Mouse (Mus musculus): ENCODE measurements around the gene Susd1. TPM values are rescaled to one million over a fixed set of nuclear protein-coding genes. Genes with fewer than 3 reads are reported as not detected.

The Susd1 gene
- polyA plus RNA-seq, 1 experiment from 2014 or later = 3.6 TPM

DNA sequence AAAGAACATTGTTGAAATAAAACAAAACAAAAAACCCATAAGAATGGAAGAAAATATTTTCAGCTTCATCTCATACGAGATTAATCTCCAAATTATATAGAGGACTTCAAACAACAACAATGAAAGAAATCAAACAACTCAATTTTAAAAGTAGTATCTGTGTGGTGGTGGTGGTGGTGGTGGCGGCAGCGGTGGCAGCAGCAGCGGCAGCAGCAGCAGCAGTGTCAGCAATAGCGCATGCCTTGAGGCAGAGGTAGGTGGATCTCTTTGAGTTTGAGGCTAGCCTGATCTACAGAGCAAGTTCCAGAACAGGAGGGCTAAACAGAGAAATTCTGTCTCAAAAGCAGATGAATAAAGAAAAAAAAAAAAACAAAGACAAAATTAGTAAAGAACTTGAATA lies 110.4 kb downstream of the Susd1 start:
- no peak overlapping the region for H3K4me3 ChIP-seq (ENCODE audit: control insufficient read depth in 1 of 2, insufficient read depth in 1 of 2, low read depth in 1 of 2, low read length in 2 of 2)
- no peaks in the 10 kb centered on the region for H3K27me3 ChIP-seq (ENCODE audit: control insufficient read depth, insufficient read depth, low read length)
- no peak overlapping the region for H3K27ac ChIP-seq (replicated peaks in 1 of 2; ENCODE audit: control insufficient read depth in 1 of 2, insufficient read depth in 1 of 2, low read depth in 2 of 2, low read length in 2 of 2)
- H3K36me3 ChIP-seq (ENCODE audit: control insufficient read depth, insufficient read depth, low read length) = no peaks in the 10 kb centered on the region
- H3K4me1 ChIP-seq (ENCODE audit: control insufficient read depth in 2 of 2, insufficient read depth in 2 of 2, low read length in 2 of 2) = peaks cover 22 to 32% of the 10 kb centered on the region in 2 experiments
- no peak overlapping the region for H3K4me2 ChIP-seq (ENCODE audit: low read length)
- no peak overlapping the region for H3K9ac ChIP-seq (ENCODE audit: low read length)
- 94% methylated on average over 5 of the region's 5 CpGs for WGBS
- H3K9me3 ChIP-seq (ENCODE audit: control insufficient read depth, low read length) = no peaks in the 10 kb centered on the region
- no peak for ATAC-seq (ENCODE audit: insufficient number of reproducible peaks, insufficient read depth, low FRiP score, low read depth)

DNA sequence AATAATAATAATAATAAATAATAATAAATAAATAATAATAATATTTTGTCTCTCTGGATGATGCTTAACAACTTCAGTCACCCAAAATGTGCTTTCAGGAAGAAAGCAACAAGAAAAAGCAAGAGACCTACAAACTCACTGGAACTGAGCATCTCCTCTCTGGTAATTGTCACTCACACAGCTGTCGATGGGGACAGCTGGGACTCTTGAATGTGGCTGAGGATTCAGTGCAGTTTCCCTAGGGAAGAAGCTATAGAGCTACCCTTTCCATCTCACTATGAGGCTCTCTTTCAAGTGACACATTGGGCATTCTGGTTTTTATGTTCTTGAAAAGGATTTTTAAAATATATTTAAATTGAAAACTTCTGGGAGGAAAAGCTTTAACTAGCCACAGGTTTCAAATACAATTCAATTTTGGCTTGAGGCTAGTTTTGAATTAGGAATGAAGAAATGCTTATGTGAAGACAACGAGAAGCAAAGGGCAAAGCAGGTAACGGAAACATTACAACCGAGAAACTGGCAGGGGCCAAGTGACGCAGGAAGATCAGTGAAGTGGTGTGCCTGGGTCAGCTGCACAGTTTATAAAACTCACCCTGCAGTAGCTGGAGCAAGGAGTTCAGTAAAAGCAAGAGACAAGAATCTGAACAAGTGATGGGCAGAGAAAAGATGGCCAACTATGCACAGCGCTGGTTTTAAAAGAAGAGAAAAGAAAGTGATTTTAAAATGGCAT lies 112.2 kb downstream of the Susd1 start:
- Histone ChIP-seq H3K9me3 (ENCODE audit: control insufficient read depth, low read length) (no peaks in the 10 kb centered on the region), H3K4me3 (ENCODE audit: control insufficient read depth in 1 of 2, insufficient read depth in 1 of 2, low read depth in 1 of 2, low read length in 2 of 2) (no peak overlapping the region), H3K4me1 (ENCODE audit: control insufficient read depth in 2 of 2, insufficient read depth in 2 of 2, low read length in 2 of 2) (peaks cover 18 to 23% of the 10 kb centered on the region in 2 experiments), H3K27me3 (ENCODE audit: control insufficient read depth, insufficient read depth, low read length) (no peaks in the 10 kb centered on the region), H3K36me3 (ENCODE audit: control insufficient read depth, insufficient read depth, low read length) (no peaks in the 10 kb centered on the region), H3K27ac (replicated peaks in 1 of 2; ENCODE audit: control insufficient read depth in 1 of 2, insufficient read depth in 1 of 2, low read depth in 2 of 2, low read length in 2 of 2) (no peak overlapping the region), H3K4me2 (ENCODE audit: low read length) (no peak overlapping the region), H3K9ac (ENCODE audit: low read length) (no peak overlapping the region)
- no peak for ATAC-seq (ENCODE audit: insufficient number of reproducible peaks, insufficient read depth, low FRiP score, low read depth)
- 74% methylated on average over 6 of the region's 6 CpGs for WGBS

DNA sequence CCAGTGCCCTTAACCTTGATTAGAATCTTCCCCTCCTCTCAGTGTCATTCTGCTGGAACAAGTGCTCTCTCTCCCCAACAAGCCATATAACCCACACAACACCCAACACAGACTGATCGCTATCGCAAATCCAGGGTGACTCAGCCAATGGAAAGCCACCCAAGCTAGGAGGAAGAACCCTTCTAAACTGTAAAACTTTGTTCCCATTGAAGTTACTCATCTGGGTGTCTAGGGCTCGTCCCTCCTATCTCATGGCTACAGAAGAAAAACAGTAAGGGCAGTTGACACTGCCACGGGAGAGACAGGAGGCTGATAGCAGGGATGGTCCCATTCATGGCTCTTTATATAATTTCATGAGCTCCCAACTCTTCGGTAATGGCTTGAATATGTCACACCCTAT lies 114.1 kb downstream of the Susd1 start:
- no peaks in the 10 kb centered on the region for H3K27me3 ChIP-seq (ENCODE audit: control insufficient read depth, insufficient read depth, low read length)
- H3K4me1 ChIP-seq (ENCODE audit: control insufficient read depth in 2 of 2, insufficient read depth in 2 of 2, low read length in 2 of 2) = peaks cover 9 to 15% of the 10 kb centered on the region in 2 experiments
- no peaks in the 10 kb centered on the region for H3K36me3 ChIP-seq (ENCODE audit: control insufficient read depth, insufficient read depth, low read length)
- H3K4me3 ChIP-seq (ENCODE audit: control insufficient read depth in 1 of 2, insufficient read depth in 1 of 2, low read depth in 1 of 2, low read length in 2 of 2) = no peak overlapping the region
- WGBS = 73% methylated on average over 5 of the region's 5 CpGs
- ATAC-seq (ENCODE audit: insufficient number of reproducible peaks, insufficient read depth, low FRiP score, low read depth) = no peak
- H3K9ac ChIP-seq (ENCODE audit: low read length) = no peak overlapping the region
- no peak overlapping the region for H3K27ac ChIP-seq (replicated peaks in 1 of 2; ENCODE audit: control insufficient read depth in 1 of 2, insufficient read depth in 1 of 2, low read depth in 2 of 2, low read length in 2 of 2)
- H3K9me3 ChIP-seq (ENCODE audit: control insufficient read depth, low read length) = no peaks in the 10 kb centered on the region
- no peak overlapping the region for H3K4me2 ChIP-seq (ENCODE audit: low read length)

DNA sequence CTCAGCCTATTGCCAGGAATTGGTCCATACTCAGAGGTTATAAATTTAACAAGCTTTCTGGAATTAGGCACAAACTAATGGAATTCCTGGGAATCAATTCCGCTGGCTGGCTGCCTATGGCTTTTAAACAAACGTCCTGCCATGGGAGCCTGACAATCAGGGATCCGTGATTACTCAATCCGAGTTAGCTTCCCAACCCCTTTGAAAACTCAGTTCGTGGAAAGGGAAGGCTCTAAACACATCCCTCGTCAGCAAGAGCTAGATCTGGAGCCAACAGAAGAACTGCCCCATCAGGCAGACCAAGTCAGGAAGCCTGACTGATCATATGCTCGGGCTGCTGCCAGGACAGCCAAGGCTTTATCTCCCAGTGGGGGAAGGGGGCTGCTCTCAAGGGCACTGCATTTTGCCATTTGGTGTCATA lies 115.2 kb downstream of the Susd1 start:
- no peaks in the 10 kb centered on the region for H3K27me3 ChIP-seq (ENCODE audit: control insufficient read depth, insufficient read depth, low read length)
- H3K9ac ChIP-seq (ENCODE audit: low read length) = no peak overlapping the region
- H3K36me3 ChIP-seq (ENCODE audit: control insufficient read depth, insufficient read depth, low read length) = no peaks in the 10 kb centered on the region
- H3K9me3 ChIP-seq (ENCODE audit: control insufficient read depth, low read length) = no peaks in the 10 kb centered on the region
- 0 out of 2 replicates have a peak, but pooled peaks have one; percentile 31 for ATAC-seq (ENCODE audit: insufficient number of reproducible peaks, insufficient read depth, low FRiP score, low read depth)
- H3K4me3 ChIP-seq (ENCODE audit: control insufficient read depth in 1 of 2, insufficient read depth in 1 of 2, low read depth in 1 of 2, low read length in 2 of 2) = no peak overlapping the region
- H3K4me1 ChIP-seq (ENCODE audit: control insufficient read depth in 2 of 2, insufficient read depth in 2 of 2, low read length in 2 of 2) = peaks cover 13 to 18% of the 10 kb centered on the region in 2 experiments
- peak overlapping the region; percentile 3 to 35; a peak in 2 of 4 replicates for H3K27ac ChIP-seq (replicated peaks in 1 of 2; ENCODE audit: control insufficient read depth in 1 of 2, insufficient read depth in 1 of 2, low read depth in 2 of 2, low read length in 2 of 2)
- no peak overlapping the region for H3K4me2 ChIP-seq (ENCODE audit: low read length)
- 20% methylated on average over 7 of the region's 7 CpGs for WGBS

DNA sequence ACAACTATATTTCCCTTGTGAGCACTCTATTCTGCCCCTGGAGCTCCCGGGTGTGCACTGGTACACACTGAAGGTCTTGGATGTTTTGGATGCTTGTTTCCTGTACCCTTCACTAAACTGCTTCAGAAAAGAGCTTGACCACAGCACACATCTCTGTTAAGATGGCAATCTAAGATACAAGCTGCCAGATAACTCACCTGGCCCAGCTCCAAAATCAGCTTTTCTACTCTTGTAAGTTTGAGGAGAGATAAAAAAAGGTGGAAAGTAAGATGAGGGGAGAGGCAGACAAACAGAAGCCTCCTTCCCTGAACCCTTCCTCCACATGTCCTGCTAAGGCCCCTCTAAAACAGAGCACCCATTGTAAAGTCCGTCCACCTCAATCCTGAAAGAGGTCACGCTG lies 115.7 kb downstream of the Susd1 start:
- no peak for ATAC-seq (ENCODE audit: insufficient number of reproducible peaks, insufficient read depth, low FRiP score, low read depth)
- Histone ChIP-seq H3K9ac (ENCODE audit: low read length) (no peak overlapping the region), H3K4me3 (ENCODE audit: control insufficient read depth in 1 of 2, insufficient read depth in 1 of 2, low read depth in 1 of 2, low read length in 2 of 2) (no peak overlapping the region), H3K36me3 (ENCODE audit: control insufficient read depth, insufficient read depth, low read length) (no peaks in the 10 kb centered on the region), H3K4me2 (ENCODE audit: low read length) (no peak overlapping the region), H3K27ac (replicated peaks in 1 of 2; ENCODE audit: control insufficient read depth in 1 of 2, insufficient read depth in 1 of 2, low read depth in 2 of 2, low read length in 2 of 2) (peak overlapping the region; percentile 3 to 35; a peak in 2 of 4 replicates), H3K4me1 (ENCODE audit: control insufficient read depth in 2 of 2, insufficient read depth in 2 of 2, low read length in 2 of 2) (peaks cover 13 to 18% of the 10 kb centered on the region in 2 experiments), H3K9me3 (ENCODE audit: control insufficient read depth, low read length) (no peaks in the 10 kb centered on the region), H3K27me3 (ENCODE audit: control insufficient read depth, insufficient read depth, low read length) (no peaks in the 10 kb centered on the region)
- WGBS = 71% methylated on average over 3 of the region's 3 CpGs

DNA sequence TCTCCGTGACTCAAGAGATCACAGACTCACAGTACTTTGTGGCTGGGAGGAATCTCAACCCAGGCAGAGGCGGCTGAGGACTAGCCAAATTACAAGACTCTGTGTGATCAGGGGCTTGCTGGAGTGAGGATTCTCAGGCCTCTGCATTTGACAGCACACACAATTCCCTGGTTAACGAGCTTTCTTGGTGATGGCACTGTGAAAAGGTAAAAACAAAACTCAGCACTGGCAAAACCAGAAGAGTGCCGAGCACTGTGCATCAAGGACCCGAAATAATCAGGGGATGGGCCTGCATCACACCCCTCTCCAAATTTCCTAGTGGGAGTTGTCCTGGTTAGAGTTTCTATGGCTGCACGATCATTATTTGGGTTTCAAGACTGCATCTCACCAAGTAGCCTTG lies 116.4 kb downstream of the Susd1 start:
- Histone ChIP-seq H3K9me3 (ENCODE audit: control insufficient read depth, low read length) (no peaks in the 10 kb centered on the region), H3K27me3 (ENCODE audit: control insufficient read depth, insufficient read depth, low read length) (no peaks in the 10 kb centered on the region), H3K4me2 (ENCODE audit: low read length) (no peak overlapping the region), H3K4me3 (ENCODE audit: control insufficient read depth in 1 of 2, insufficient read depth in 1 of 2, low read depth in 1 of 2, low read length in 2 of 2) (no peak overlapping the region), H3K27ac (replicated peaks in 1 of 2; ENCODE audit: control insufficient read depth in 1 of 2, insufficient read depth in 1 of 2, low read depth in 2 of 2, low read length in 2 of 2) (no peak overlapping the region), H3K4me1 (ENCODE audit: control insufficient read depth in 2 of 2, insufficient read depth in 2 of 2, low read length in 2 of 2) (peaks cover 13 to 18% of the 10 kb centered on the region in 2 experiments), H3K9ac (ENCODE audit: low read length) (no peak overlapping the region), H3K36me3 (ENCODE audit: control insufficient read depth, insufficient read depth, low read length) (no peaks in the 10 kb centered on the region)
- ATAC-seq (ENCODE audit: insufficient number of reproducible peaks, insufficient read depth, low FRiP score, low read depth) = no peak
- 88% methylated on average over 6 of the region's 6 CpGs for WGBS

DNA sequence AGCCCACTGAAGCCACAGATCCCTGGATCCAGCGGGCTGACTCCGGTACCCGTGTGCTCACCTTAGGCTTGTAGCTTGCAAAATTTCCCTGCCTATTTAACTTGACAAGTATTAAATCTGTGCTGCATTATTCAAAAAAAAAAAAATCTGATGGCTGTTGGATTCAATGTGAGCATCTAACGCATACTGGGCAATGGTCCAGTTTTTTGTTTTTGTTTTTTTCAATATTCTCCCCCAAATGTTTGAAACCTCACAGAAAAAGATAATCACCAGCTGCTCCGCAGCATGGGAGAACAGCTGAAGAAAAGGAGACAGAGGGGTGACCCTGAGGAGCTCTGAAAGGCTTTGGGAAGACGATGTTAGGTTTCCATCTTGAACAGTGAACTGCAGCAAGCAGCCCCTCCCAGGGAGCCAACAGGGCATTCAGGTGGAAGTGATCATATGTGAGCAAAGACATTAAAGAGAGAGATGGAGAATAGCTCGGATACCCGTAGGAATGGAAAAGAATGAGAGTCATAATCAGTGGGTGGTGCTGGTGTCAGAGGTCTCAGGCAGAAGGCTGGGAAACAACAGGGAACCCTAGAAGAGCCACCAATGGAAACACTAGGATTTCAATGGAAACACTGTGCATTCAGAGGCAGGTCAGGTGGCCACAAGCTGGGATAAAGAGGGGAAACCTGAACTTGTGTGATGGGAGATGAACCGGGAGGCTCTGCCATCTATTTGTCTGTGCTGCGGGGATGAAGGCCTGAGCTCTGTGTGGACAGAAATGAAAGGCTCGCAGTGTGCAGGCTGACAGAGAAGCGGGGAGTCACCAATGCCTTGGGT lies 117.0 kb downstream of the Susd1 start:
- Histone ChIP-seq H3K27ac (replicated peaks in 1 of 2; ENCODE audit: control insufficient read depth in 1 of 2, insufficient read depth in 1 of 2, low read depth in 2 of 2, low read length in 2 of 2) (no peak overlapping the region), H3K9me3 (ENCODE audit: control insufficient read depth, low read length) (no peaks in the 10 kb centered on the region), H3K4me3 (ENCODE audit: control insufficient read depth in 1 of 2, insufficient read depth in 1 of 2, low read depth in 1 of 2, low read length in 2 of 2) (no peak overlapping the region), H3K36me3 (ENCODE audit: control insufficient read depth, insufficient read depth, low read length) (no peaks in the 10 kb centered on the region), H3K4me2 (ENCODE audit: low read length) (no peak overlapping the region), H3K27me3 (ENCODE audit: control insufficient read depth, insufficient read depth, low read length) (no peaks in the 10 kb centered on the region), H3K9ac (ENCODE audit: low read length) (no peak overlapping the region), H3K4me1 (ENCODE audit: control insufficient read depth in 2 of 2, insufficient read depth in 2 of 2, low read length in 2 of 2) (peaks cover 13 to 18% of the 10 kb centered on the region in 2 experiments)
- no peak for ATAC-seq (ENCODE audit: insufficient number of reproducible peaks, insufficient read depth, low FRiP score, low read depth)
- WGBS = 87% methylated on average over 12 of the region's 12 CpGs

All from heart, embryonic 14.5 days (tissue).